Mouse (Mus musculus) kidney, embryonic 15.5 days (tissue): ENCODE results near the gene 1600014C10Rik. TPM values are rescaled to one million over a fixed set of nuclear protein-coding genes. Genes with fewer than 3 reads are reported as not detected.

Experiments used
- ATAC-seq: fragments of 200-750 bp; cut with Nextera tagmentation; replicated peaks from 2 replicates; pipeline ENCODE4 v1.8.0; 2017; ENCODE audit warnings: moderate TSS enrichment; ENCODE audit not compliant: low FRiP score
- H3K27ac ChIP-seq: fragments of 300-500 bp; sonication (generic); 2 replicates; pipeline ENCODE4 v1.5.1; 2015; ENCODE audit warnings: mild to moderate bottlenecking, inconsistent platforms
- H3K27me3 ChIP-seq: fragments of 300-500 bp; sonication (generic); 2 replicates; pipeline ENCODE4 v1.6.1; 2015; ENCODE audit warnings: inconsistent platforms
- H3K36me3 ChIP-seq: fragments of 300-500 bp; sonication (generic); 2 replicates; pipeline ENCODE4 v1.6.1; 2015; ENCODE audit warnings: inconsistent platforms
- H3K4me1 ChIP-seq: fragments of 300-500 bp; sonication (generic); 2 replicates; pipeline ENCODE4 v1.6.1; 2015; ENCODE audit warnings: inconsistent platforms
- H3K4me2 ChIP-seq: fragments of 300-500 bp; sonication (generic); 2 replicates; pipeline ENCODE4 v1.6.1; 2015; ENCODE audit warnings: moderate library complexity, mild to moderate bottlenecking, inconsistent platforms
- H3K4me3 ChIP-seq: fragments of 300-500 bp; sonication (generic); replicated peaks from 2 replicates; pipeline ENCODE4 v1.5.1; 2015; ENCODE audit warnings: mild to moderate bottlenecking, inconsistent platforms
- H3K9ac ChIP-seq: fragments of 300-500 bp; sonication (generic); 2 replicates; pipeline ENCODE4 v1.6.1; 2015; ENCODE audit warnings: mild to moderate bottlenecking, inconsistent platforms
- H3K9me3 ChIP-seq: fragments of 300-500 bp; sonication (generic); replicated peaks from 2 replicates; pipeline ENCODE4 v1.6.1; 2016; ENCODE audit warnings: inconsistent platforms
- WGBS: fragments of 180-500 bp; shearing (Covaris S2); methylation state at CpG from one replicate; pipeline ENCODE4 v1.1.7; 2015; ENCODE audit warnings: mixed read lengths; 5-methylcytosine and 5-hydroxymethylcytosine counted together
- polyA plus RNA-seq: library from polyadenylated mRNA; unstranded; fragments of >200 nt; fragmentation: Nextera tagmentation; extraction: Ambion mirVana; gene quantifications from 2 replicates; pipeline ENCODE4 v1.2.1, GENCODE M21; 2015

Gene 1600014C10Rik
- 14.5 and 17.4 TPM in 2 replicates for polyA plus RNA-seq

- Histone ChIP-seq H3K27ac (peak within 1 kb of the TSS; percentile 90), H3K4me2 (peak within 1 kb of the TSS; percentile 91), H3K9me3 (no peaks in the 10 kb centered on the region), H3K9ac (peak within 1 kb of the TSS; percentile 74), H3K27me3 (no peaks in the 10 kb centered on the region), H3K36me3 (no peaks in the 10 kb centered on the region), H3K4me1 (peaks cover 17% of the 10 kb centered on the region), H3K4me3 (peak within 1 kb of the TSS; percentile 73)
- 3% methylated on average over 28 of the region's 28 CpGs for WGBS
- ATAC-seq, result peak; percentile 44
These were observed at the start of gene 1600014C10Rik for GRCm38 (mm10) chr7:38182962-38183687. TSS of gene 1600014C10Rik (plus strand) at chr7:38183217.

GRCm38 (mm10) chr7:38134471-38134870, 48.5 kb upstream of the 1600014C10Rik start:
- no peak overlapping the region for H3K27ac ChIP-seq
- 91% methylated on average over 5 of the region's 5 CpGs for WGBS
- H3K36me3 ChIP-seq, result no peaks in the 10 kb centered on the region
- no peaks in the 10 kb centered on the region for H3K9me3 ChIP-seq
- peaks cover 7% of the 10 kb centered on the region for H3K4me1 ChIP-seq
- no peak overlapping the region for H3K4me2 ChIP-seq
- H3K4me3 ChIP-seq, result no peak overlapping the region
- ATAC-seq, result no peak
- no peaks in the 10 kb centered on the region for H3K27me3 ChIP-seq
- H3K9ac ChIP-seq, result no peak overlapping the region

GRCm38 (mm10) chr7:38140324-38140723, 42.7 kb upstream of the 1600014C10Rik start:
- Histone ChIP-seq H3K9ac (no peak overlapping the region), H3K36me3 (no peaks in the 10 kb centered on the region), H3K27me3 (no peaks in the 10 kb centered on the region), H3K4me1 (no peaks in the 10 kb centered on the region), H3K4me2 (no peak overlapping the region), H3K9me3 (no peaks in the 10 kb centered on the region), H3K27ac (no peak overlapping the region), H3K4me3 (no peak overlapping the region)
- ATAC-seq, result no peak
- WGBS, result 36% methylated on average over 9 of the region's 9 CpGs

- no peak overlapping the region for H3K4me3 ChIP-seq
- no peaks in the 10 kb centered on the region for H3K4me1 ChIP-seq
- no peaks in the 10 kb centered on the region for H3K9me3 ChIP-seq
- no peaks in the 10 kb centered on the region for H3K27me3 ChIP-seq
- no peak overlapping the region for H3K4me2 ChIP-seq
- ATAC-seq, result peak; percentile 72
- no peak overlapping the region for H3K27ac ChIP-seq
- 60% methylated on average over 13 of the region's 13 CpGs for WGBS
- H3K36me3 ChIP-seq, result no peaks in the 10 kb centered on the region
- H3K9ac ChIP-seq, result no peak overlapping the region
These were observed 41.1 kb upstream of the 1600014C10Rik start for GRCm38 (mm10) chr7:38141747-38142545.

- no peaks in the 10 kb centered on the region for H3K4me1 ChIP-seq
- H3K36me3 ChIP-seq, result no peaks in the 10 kb centered on the region
- WGBS, result 93% methylated on average over 6 of the region's 6 CpGs
- H3K27ac ChIP-seq, result no peak overlapping the region
- H3K9me3 ChIP-seq, result no peaks in the 10 kb centered on the region
- H3K4me2 ChIP-seq, result no peak overlapping the region
- no peak overlapping the region for H3K4me3 ChIP-seq
- no peak overlapping the region for H3K9ac ChIP-seq
- H3K27me3 ChIP-seq, result no peaks in the 10 kb centered on the region
- ATAC-seq, result no peak
These were observed 35.5 kb upstream of the 1600014C10Rik start for GRCm38 (mm10) chr7:38147477-38147876.

- Histone ChIP-seq H3K27me3 (no peaks in the 10 kb centered on the region), H3K4me2 (no peak overlapping the region), H3K9ac (no peak overlapping the region), H3K4me1 (no peaks in the 10 kb centered on the region), H3K36me3 (no peaks in the 10 kb centered on the region), H3K27ac (no peak overlapping the region), H3K4me3 (no peak overlapping the region), H3K9me3 (no peaks in the 10 kb centered on the region)
- ATAC-seq, result no peak
- 56% methylated on average over 14 of the region's 14 CpGs for WGBS
These were observed 31.2 kb upstream of the 1600014C10Rik start for GRCm38 (mm10) chr7:38151706-38152312.

- Histone ChIP-seq H3K4me2 (no peak overlapping the region), H3K36me3 (no peaks in the 10 kb centered on the region), H3K4me1 (no peaks in the 10 kb centered on the region), H3K4me3 (no peak overlapping the region), H3K27me3 (no peaks in the 10 kb centered on the region), H3K9me3 (no peaks in the 10 kb centered on the region), H3K27ac (no peak overlapping the region), H3K9ac (no peak overlapping the region)
- WGBS, result 82% methylated on average over 3 of the region's 3 CpGs
- ATAC-seq, result no peak
These were observed 30.4 kb upstream of the 1600014C10Rik start for GRCm38 (mm10) chr7:38152571-38152970.

GRCm38 (mm10) chr7:38155829-38156228, 27.2 kb upstream of the 1600014C10Rik start:
- Histone ChIP-seq H3K36me3 (no peaks in the 10 kb centered on the region), H3K4me2 (no peak overlapping the region), H3K27me3 (no peaks in the 10 kb centered on the region), H3K4me1 (no peaks in the 10 kb centered on the region), H3K9ac (no peak overlapping the region), H3K9me3 (no peaks in the 10 kb centered on the region), H3K27ac (no peak overlapping the region), H3K4me3 (no peak overlapping the region)
- 82% methylated on average over 5 of the region's 5 CpGs for WGBS
- no peak for ATAC-seq

GRCm38 (mm10) chr7:38158764-38159458, 24.1 kb upstream of the 1600014C10Rik start:
- H3K36me3 ChIP-seq, result no peaks in the 10 kb centered on the region
- no peak overlapping the region for H3K4me3 ChIP-seq
- H3K27ac ChIP-seq, result no peak overlapping the region
- H3K9ac ChIP-seq, result no peak overlapping the region
- no peaks in the 10 kb centered on the region for H3K9me3 ChIP-seq
- no peak overlapping the region for H3K4me2 ChIP-seq
- H3K27me3 ChIP-seq, result no peaks in the 10 kb centered on the region
- 77% methylated on average over 9 of the region's 9 CpGs for WGBS
- ATAC-seq, result no peak
- 0 out of 2 replicates have a peak, but pooled peaks cover 3% of the 10 kb centered on the region for H3K4me1 ChIP-seq

- 90% methylated on average over 2 of the region's 2 CpGs for WGBS
- H3K4me1 ChIP-seq, result 0 out of 2 replicates have a peak, but pooled peaks cover 3% of the 10 kb centered on the region
These were observed 21.6 kb upstream of the 1600014C10Rik start for GRCm38 (mm10) chr7:38161438-38161837.

GRCm38 (mm10) chr7:38163433-38164050, 19.5 kb upstream of the 1600014C10Rik start:
- ATAC-seq, result no peak; the same call in 1 of the 2 replicates
- 40% methylated on average over 9 of the region's 9 CpGs for WGBS

More at GRCm38 (mm10) chr7:38161438-38161837, 21.6 kb upstream of the 1600014C10Rik start:
- Histone ChIP-seq H3K9ac (no peak overlapping the region), H3K27me3 (no peaks in the 10 kb centered on the region), H3K27ac (no peak overlapping the region), H3K36me3 (no peaks in the 10 kb centered on the region), H3K9me3 (no peaks in the 10 kb centered on the region), H3K4me2 (no peak overlapping the region), H3K4me3 (no peak overlapping the region)
- ATAC-seq, result no peak

More at GRCm38 (mm10) chr7:38163433-38164050, 19.5 kb upstream of the 1600014C10Rik start:
- Histone ChIP-seq H3K9ac (no peak overlapping the region), H3K4me3 (no peak overlapping the region), H3K9me3 (no peaks in the 10 kb centered on the region), H3K4me2 (no peak overlapping the region), H3K27ac (no peak overlapping the region), H3K4me1 (peaks cover 10% of the 10 kb centered on the region), H3K27me3 (no peaks in the 10 kb centered on the region), H3K36me3 (no peaks in the 10 kb centered on the region)
